Mouse (Mus musculus): Measurements from ENCODE around the gene 1700109H08Rik. TPM values are rescaled to one million over a fixed set of nuclear protein-coding genes. Genes with fewer than 3 reads are reported as not detected.
"Not testable (repeated sequence)": the region's sequence is repeated elsewhere in the genome, so short reads cannot be mapped to it uniquely, and the experiment has no call there.

The 1700109H08Rik gene
- polyA plus RNA-seq, 1 experiment from 2014 or later = 4.4 TPM

DNA sequence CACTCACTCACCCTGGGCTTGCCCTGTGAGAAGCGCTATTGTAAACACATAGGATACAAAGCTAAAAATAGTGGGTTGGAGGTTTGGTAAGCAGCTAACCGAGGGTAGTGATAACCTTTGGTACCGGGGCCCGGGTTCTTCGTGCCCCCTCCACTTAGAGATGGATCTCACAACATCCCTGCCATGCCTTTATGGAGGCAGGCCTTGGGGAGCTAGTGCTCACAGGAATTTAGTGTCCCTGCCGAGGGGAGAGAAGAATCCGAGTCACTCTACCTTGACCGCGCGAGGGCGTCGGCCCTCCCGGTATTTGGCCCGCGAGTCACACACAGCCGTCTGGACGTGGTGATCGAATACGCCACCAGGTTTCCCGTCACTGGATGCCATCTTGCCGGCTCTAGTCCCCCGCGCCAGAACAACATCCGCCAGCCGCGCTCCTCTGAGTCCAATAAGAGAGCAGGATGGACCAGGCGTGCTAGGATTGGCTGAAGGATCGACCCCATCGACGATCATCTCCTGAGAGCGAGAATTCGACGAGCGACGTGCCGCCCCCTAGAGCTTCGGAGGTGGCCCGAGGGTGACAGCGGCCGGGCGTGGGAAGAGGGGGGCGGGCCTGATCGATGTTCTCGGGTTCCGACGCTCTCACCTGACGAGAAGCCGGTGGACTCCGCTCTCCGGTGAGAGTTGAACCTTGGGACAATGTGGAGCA is 24.5 kb downstream of the 1700109H08Rik start, which contains the start of gene Pex1:
Gene Pex1 (plus strand): TSS at position 374 of the 706 bp plus-strand sequence.
- H3K4me2 ChIP-seq (ENCODE audit: low read length) = peak within 1 kb of the TSS; percentile 85
- no peaks in the 10 kb centered on the region for H3K9me3 ChIP-seq (ENCODE audit: control insufficient read depth, low read length)
- peaks cover 18% of the 10 kb centered on the region for H3K36me3 ChIP-seq (ENCODE audit: control insufficient read depth, insufficient read depth, low read length)
- peak within 1 kb of the TSS; percentile 69 for H3K9ac ChIP-seq (ENCODE audit: low read length)
- H3K27ac ChIP-seq (ENCODE audit: low read depth) = peak within 1 kb of the TSS; percentile 47; the same call in 1 of the 2 replicates
- H3K4me3 ChIP-seq (ENCODE audit: low read depth, low read length) = peak within 1 kb of the TSS; percentile 73
- under 1% methylated on average over 50 of the region's 50 CpGs for WGBS
- ATAC-seq (replicated peaks; ENCODE audit: low FRiP score, low TSS enrichment, low read depth) = peak; percentile 98
- peak; percentile 94 for DNase-seq (ENCODE audit: low spot score)
- no peaks in the 10 kb centered on the region for H3K27me3 ChIP-seq (replicated peaks; ENCODE audit: control insufficient read depth, insufficient read depth, low read length)
- H3K4me1 ChIP-seq (replicated peaks; ENCODE audit: control insufficient read depth, insufficient read depth, low read length) = peaks cover 16% of the 10 kb centered on the region

DNA sequence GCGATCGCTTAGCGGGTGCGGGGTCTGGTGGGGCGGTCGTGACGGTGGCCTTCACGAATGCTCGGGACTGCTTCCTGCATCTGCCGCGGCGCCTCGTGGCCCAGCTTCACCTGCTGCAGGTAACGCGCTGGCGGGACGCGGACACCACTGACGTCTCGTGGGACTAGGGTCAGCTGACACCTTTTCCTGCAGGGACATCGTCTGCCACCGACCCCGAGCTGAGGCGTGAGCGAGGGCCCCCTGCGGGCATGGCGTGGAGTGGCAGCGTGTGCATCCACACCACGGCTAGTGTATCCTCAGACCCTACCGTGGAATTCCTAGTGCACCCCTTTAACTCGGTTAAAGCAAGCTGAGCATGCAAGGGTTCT is 25.0 kb downstream of the 1700109H08Rik start, which contains the start of gene Rbm48:
Gene Rbm48 (minus strand): TSS at position 187 of the 368 bp plus-strand sequence.
- WGBS = under 1% methylated on average over 31 of the region's 31 CpGs
- peaks cover 13% of the 10 kb centered on the region for H3K36me3 ChIP-seq (ENCODE audit: control insufficient read depth, insufficient read depth, low read length)
- H3K4me3 ChIP-seq (ENCODE audit: low read depth, low read length) = peak within 1 kb of the TSS; percentile 73
- ATAC-seq (replicated peaks; ENCODE audit: low FRiP score, low TSS enrichment, low read depth) = peak; percentile 85
- peak within 1 kb of the TSS; percentile 85 for H3K4me2 ChIP-seq (ENCODE audit: low read length)
- no peaks in the 10 kb centered on the region for H3K9me3 ChIP-seq (ENCODE audit: control insufficient read depth, low read length)
- H3K27me3 ChIP-seq (replicated peaks; ENCODE audit: control insufficient read depth, insufficient read depth, low read length) = no peaks in the 10 kb centered on the region
- peak within 1 kb of the TSS; percentile 47; the same call in 1 of the 2 replicates for H3K27ac ChIP-seq (ENCODE audit: low read depth)
- H3K9ac ChIP-seq (ENCODE audit: low read length) = peak within 1 kb of the TSS; percentile 69
- H3K4me1 ChIP-seq (replicated peaks; ENCODE audit: control insufficient read depth, insufficient read depth, low read length) = peaks cover 16% of the 10 kb centered on the region
- no peak for DNase-seq (ENCODE audit: low spot score)

- DNase-seq (ENCODE audit: low spot score) = no peak
These were observed 25.8 kb downstream of the 1700109H08Rik start for GRCm38 (mm10) chr5:3597171-3597570.

DNA sequence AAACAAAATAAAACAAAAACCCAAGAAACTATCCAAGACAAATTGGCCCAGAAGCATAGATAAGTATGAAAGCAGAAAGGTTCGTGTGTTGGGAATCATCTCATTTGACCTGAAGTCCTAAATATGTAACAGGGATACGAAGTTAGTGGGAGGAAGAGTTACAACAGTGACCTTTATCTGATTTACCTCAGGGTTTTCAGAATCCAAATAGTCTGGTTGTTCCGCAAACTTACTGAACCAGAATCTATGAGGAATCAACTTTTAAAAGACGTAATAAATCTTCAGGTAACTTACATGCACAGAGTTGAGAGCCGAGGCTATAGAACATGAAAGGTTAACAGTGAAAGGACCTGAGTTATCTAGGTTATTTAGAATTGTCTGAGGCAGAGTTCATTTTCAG is 27.4 kb downstream of the 1700109H08Rik start:
- no peak overlapping the region for H3K4me3 ChIP-seq (ENCODE audit: low read depth, low read length)
- H3K9me3 ChIP-seq (ENCODE audit: control insufficient read depth, low read length) = no peaks in the 10 kb centered on the region
- no peak overlapping the region for H3K27ac ChIP-seq (ENCODE audit: low read depth)
- peaks cover 16% of the 10 kb centered on the region for H3K4me1 ChIP-seq (replicated peaks; ENCODE audit: control insufficient read depth, insufficient read depth, low read length)
- H3K27me3 ChIP-seq (replicated peaks; ENCODE audit: control insufficient read depth, insufficient read depth, low read length) = no peaks in the 10 kb centered on the region
- WGBS = 91% methylated on average over 5 of the region's 5 CpGs
- no peak for ATAC-seq (replicated peaks; ENCODE audit: low FRiP score, low TSS enrichment, low read depth)
- H3K9ac ChIP-seq (ENCODE audit: low read length) = no peak overlapping the region
- no peak for DNase-seq (ENCODE audit: low spot score)
- no peaks in the 10 kb centered on the region for H3K36me3 ChIP-seq (ENCODE audit: control insufficient read depth, insufficient read depth, low read length)
- H3K4me2 ChIP-seq (ENCODE audit: low read length) = no peak overlapping the region

More at GRCm38 (mm10) chr5:3597171-3597570, 25.8 kb downstream of the 1700109H08Rik start:
- Histone ChIP-seq H3K9me3 (ENCODE audit: control insufficient read depth, low read length) (no peaks in the 10 kb centered on the region), H3K36me3 (ENCODE audit: control insufficient read depth, insufficient read depth, low read length) (peaks cover 7% of the 10 kb centered on the region; the same call in 1 of the 2 replicates), H3K4me2 (ENCODE audit: low read length) (peak overlapping the region; percentile 85), H3K4me3 (ENCODE audit: low read depth, low read length) (peak overlapping the region; percentile 73), H3K27me3 (replicated peaks; ENCODE audit: control insufficient read depth, insufficient read depth, low read length) (no peaks in the 10 kb centered on the region), H3K9ac (ENCODE audit: low read length) (peak overlapping the region; percentile 69; the same call in 1 of the 2 replicates), H3K4me1 (replicated peaks; ENCODE audit: control insufficient read depth, insufficient read depth, low read length) (peaks cover 16% of the 10 kb centered on the region), H3K27ac (ENCODE audit: low read depth) (no peak overlapping the region)
- ATAC-seq (replicated peaks; ENCODE audit: low FRiP score, low TSS enrichment, low read depth) = no peak

DNA sequence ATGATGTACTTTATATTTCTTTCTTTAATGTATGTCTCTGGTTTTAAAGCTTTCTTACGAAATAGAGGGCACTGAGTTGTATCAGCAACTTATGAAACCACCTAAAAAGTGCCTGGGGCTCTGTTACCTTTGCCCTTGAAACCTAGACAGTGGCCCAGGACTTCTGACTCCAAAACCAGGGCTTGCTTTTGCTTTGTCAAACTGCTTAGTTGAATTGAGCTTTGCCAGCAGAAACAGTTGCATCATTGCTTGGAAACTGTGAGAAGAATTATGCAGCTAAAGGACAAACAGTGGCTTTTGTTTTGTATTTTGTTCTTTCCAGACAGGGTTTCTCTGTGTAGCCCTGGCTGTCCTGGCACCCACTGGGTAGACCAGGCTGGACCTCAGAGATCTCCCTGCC is 28.9 kb downstream of the 1700109H08Rik start:
- Histone ChIP-seq H3K27me3 (replicated peaks; ENCODE audit: control insufficient read depth, insufficient read depth, low read length) (no peaks in the 10 kb centered on the region), H3K4me1 (replicated peaks; ENCODE audit: control insufficient read depth, insufficient read depth, low read length) (peaks cover 9% of the 10 kb centered on the region), H3K27ac (ENCODE audit: low read depth) (no peak overlapping the region), H3K9me3 (ENCODE audit: control insufficient read depth, low read length) (no peaks in the 10 kb centered on the region), H3K36me3 (ENCODE audit: control insufficient read depth, insufficient read depth, low read length) (peaks cover 5% of the 10 kb centered on the region; the same call in 1 of the 2 replicates), H3K9ac (ENCODE audit: low read length) (no peak overlapping the region), H3K4me2 (ENCODE audit: low read length) (no peak overlapping the region), H3K4me3 (ENCODE audit: low read depth, low read length) (no peak overlapping the region)
- DNase-seq (ENCODE audit: low spot score) = no peak
- WGBS = 85% methylated on average over 1 of the region's 1 CpGs
- no peak for ATAC-seq (replicated peaks; ENCODE audit: low FRiP score, low TSS enrichment, low read depth)

GRCm38 (mm10) chr5:3600790-3601189 is 29.4 kb downstream of the 1700109H08Rik start:
- DNase-seq (ENCODE audit: low spot score) = no peak
- Histone ChIP-seq H3K9ac (ENCODE audit: low read length) (no peak overlapping the region), H3K36me3 (ENCODE audit: control insufficient read depth, insufficient read depth, low read length) (peaks cover 9% of the 10 kb centered on the region), H3K27ac (ENCODE audit: low read depth) (no peak overlapping the region), H3K4me1 (replicated peaks; ENCODE audit: control insufficient read depth, insufficient read depth, low read length) (peaks cover 8% of the 10 kb centered on the region), H3K4me3 (ENCODE audit: low read depth, low read length) (no peak overlapping the region), H3K4me2 (ENCODE audit: low read length) (no peak overlapping the region), H3K27me3 (replicated peaks; ENCODE audit: control insufficient read depth, insufficient read depth, low read length) (no peaks in the 10 kb centered on the region), H3K9me3 (ENCODE audit: control insufficient read depth, low read length) (no peaks in the 10 kb centered on the region)
- ATAC-seq (replicated peaks; ENCODE audit: low FRiP score, low TSS enrichment, low read depth) = no peak
- WGBS = 90% methylated on average over 3 of the region's 3 CpGs

DNA sequence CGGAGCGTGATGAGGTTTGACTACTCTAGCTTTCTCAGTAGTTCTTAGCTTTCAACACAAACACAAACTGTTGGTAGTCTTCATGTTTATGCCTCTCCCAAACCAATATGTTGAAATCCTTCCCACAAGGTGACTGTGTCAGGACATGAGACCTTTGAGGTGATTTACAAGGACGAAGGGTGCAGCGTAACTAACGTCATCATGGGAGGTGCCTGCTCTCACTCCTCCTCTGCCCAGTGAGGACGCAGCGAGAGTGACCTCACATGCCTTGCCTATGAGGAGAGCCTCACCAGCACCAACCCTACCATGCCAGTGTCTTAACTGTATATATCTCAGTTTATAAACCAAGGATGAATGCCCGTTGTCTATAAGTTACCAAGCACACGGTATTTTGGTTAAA is 35.7 kb downstream of the 1700109H08Rik start:
- Histone ChIP-seq H3K36me3 (ENCODE audit: control insufficient read depth, insufficient read depth, low read length) (peaks cover 29% of the 10 kb centered on the region), H3K27ac (ENCODE audit: low read depth) (no peak overlapping the region), H3K4me2 (ENCODE audit: low read length) (no peak overlapping the region), H3K4me3 (ENCODE audit: low read depth, low read length) (no peak overlapping the region), H3K9me3 (ENCODE audit: control insufficient read depth, low read length) (no peaks in the 10 kb centered on the region), H3K9ac (ENCODE audit: low read length) (no peak overlapping the region), H3K4me1 (replicated peaks; ENCODE audit: control insufficient read depth, insufficient read depth, low read length) (no peaks in the 10 kb centered on the region), H3K27me3 (replicated peaks; ENCODE audit: control insufficient read depth, insufficient read depth, low read length) (no peaks in the 10 kb centered on the region)
- DNase-seq (ENCODE audit: low spot score) (no peak), ATAC-seq (replicated peaks; ENCODE audit: low FRiP score, low TSS enrichment, low read depth) (no peak)
- 94% methylated on average over 9 of the region's 9 CpGs for WGBS

GRCm38 (mm10) chr5:3609241-3609640 is 37.9 kb downstream of the 1700109H08Rik start:
- Histone ChIP-seq H3K9me3 (ENCODE audit: control insufficient read depth, low read length) (no peaks in the 10 kb centered on the region), H3K27ac (ENCODE audit: low read depth) (no peak overlapping the region), H3K9ac (ENCODE audit: low read length) (no peak overlapping the region), H3K4me1 (replicated peaks; ENCODE audit: control insufficient read depth, insufficient read depth, low read length) (no peaks in the 10 kb centered on the region), H3K4me2 (ENCODE audit: low read length) (no peak overlapping the region), H3K4me3 (ENCODE audit: low read depth, low read length) (no peak overlapping the region), H3K27me3 (replicated peaks; ENCODE audit: control insufficient read depth, insufficient read depth, low read length) (no peaks in the 10 kb centered on the region), H3K36me3 (ENCODE audit: control insufficient read depth, insufficient read depth, low read length) (peaks cover 29% of the 10 kb centered on the region)
- 95% methylated on average over 7 of the region's 7 CpGs for WGBS
- DNase-seq (ENCODE audit: low spot score) (no peak), ATAC-seq (replicated peaks; ENCODE audit: low FRiP score, low TSS enrichment, low read depth) (no peak)

- H3K4me3 ChIP-seq (ENCODE audit: low read depth, low read length); H3K4me2 ChIP-seq (ENCODE audit: low read length); H3K27me3 ChIP-seq (replicated peaks; ENCODE audit: control insufficient read depth, insufficient read depth, low read length); H3K4me1 ChIP-seq (replicated peaks; ENCODE audit: control insufficient read depth, insufficient read depth, low read length); DNase-seq (ENCODE audit: low spot score); H3K9me3 ChIP-seq (ENCODE audit: control insufficient read depth, low read length); H3K9ac ChIP-seq (ENCODE audit: low read length); H3K27ac ChIP-seq (ENCODE audit: low read depth); ATAC-seq (replicated peaks; ENCODE audit: low FRiP score, low TSS enrichment, low read depth): not testable (repeated sequence)
- H3K36me3 ChIP-seq (ENCODE audit: control insufficient read depth, insufficient read depth, low read length) = peaks cover 22% of the 10 kb centered on the region
- WGBS = 94% methylated on average over 2 of the region's 2 CpGs
These were observed 40.5 kb downstream of the 1700109H08Rik start for GRCm38 (mm10) chr5:3611835-3612234.
